ENCODE assay signal across 39 mouse cellular contexts in the genomic region with DNA sequence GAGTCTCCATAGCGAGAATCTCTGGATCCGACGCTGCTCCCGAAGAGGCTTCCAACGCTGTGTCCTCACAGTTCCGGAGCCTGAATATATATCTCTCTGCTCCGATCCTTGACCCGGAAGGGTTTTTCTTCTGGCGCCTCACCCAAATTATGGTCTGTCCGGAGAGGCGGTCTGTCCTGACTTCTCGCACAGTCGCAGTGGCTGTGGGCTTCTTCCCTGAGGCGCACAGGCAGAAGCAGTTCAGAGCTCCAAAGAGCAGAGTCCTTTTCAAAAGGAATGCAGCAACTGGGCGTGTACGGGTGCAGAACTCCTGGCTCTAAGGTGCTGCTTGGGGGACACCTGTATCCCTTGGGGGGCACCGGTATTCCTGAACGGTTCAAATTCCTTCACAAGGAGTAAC. TPM values are rescaled to one million over a fixed set of nuclear protein-coding genes. Genes with fewer than 3 reads are reported as not detected.
"Had no signal": no experiment of that assay in that cellular context is flagged by ENCODE, and none has a peak within 500 bp of the region (broad histone marks: within the 10 kb centered on the region; RNA-seq: fewer than 3 reads in every experiment).

A gene (minus strand): TSS at position 101 of the 400 bp plus-strand sequence.

RNA-seq across cellular contexts. Expression of the gene that starts here (rescaled TPM):
- total RNA-seq: left cerebral cortex, postnatal 10 days; left cerebral cortex, postnatal 14 days; left cerebral cortex, postnatal 25 days; left cerebral cortex, postnatal 36 days; left cerebral cortex, postnatal 4 days; liver, adult 2 months; megakaryocyte progenitor cell, adult 5-6 weeks; megakaryocyte, adult 5-6 weeks; megakaryocyte-erythroid progenitor cell, adult 5-6 weeks; midbrain, postnatal 0 days; monocyte, adult 5-6 weeks had no signal
- polyA plus RNA-seq: limb, embryonic 10.5 days; limb, embryonic 11.5 days; limb, embryonic 12.5 days; limb, embryonic 13.5 days; limb, embryonic 15.5 days; liver, adult 2 months; liver, embryonic 11.5 days; liver, embryonic 12.5 days; liver, embryonic 13.5 days; liver, embryonic 14.5 days; liver, embryonic 15.5 days; liver, embryonic 16.5 days; liver, postnatal 0 days; lung, adult 2 months; lung, embryonic 14.5 days; lung, embryonic 15.5 days; lung, embryonic 16.5 days; lung, postnatal 0 days; macrophage; midbrain, embryonic 10.5 days; midbrain, embryonic 11.5 days; midbrain, embryonic 12.5 days; midbrain, embryonic 13.5 days; midbrain, embryonic 14.5 days; midbrain, embryonic 15.5 days; midbrain, embryonic 16.5 days; midbrain, postnatal 0 days; myocyte; neural tube, embryonic 11.5 days; neural tube, embryonic 12.5 days had no signal
